Mouse (Mus musculus) Patski (cell line): Measurements from ENCODE around the gene Lamtor3. TPM values are rescaled to one million over a fixed set of nuclear protein-coding genes. Genes with fewer than 3 reads are reported as not detected.

ENCODE experiments used
- ATAC-seq: fragments of 100-300 bp; one replicate; pipeline ENCODE4 v1.8.0; 2021
- CTCF ChIA-PET: fragments of 350-600 bp; sonication (Branson Sonifier 250); formaldehyde crosslinking; loops from one replicate; lab custom pipeline; 2022; ENCODE audit warnings: inconsistent platforms; lab: Charles Lee
- POLR2A ChIA-PET: fragments of 350-600 bp; sonication (Branson Sonifier 250); formaldehyde crosslinking; loops from one replicate; lab custom pipeline; 2022; ENCODE audit warnings: antibody characterized with exemption, inconsistent platforms; lab: Charles Lee
- DNase-seq: peaks from one replicate; pipeline ENCODE4 v3.0.0-alpha.2; 2011; ENCODE audit warnings: low read depth, low spot score
- H3K27me3 ChIP-seq: fragments of 371-371 bp; one replicate; pipeline ENCODE4 v1.5.1; 2021
- CTCF ChIP-seq: fragments of 100-300 bp; IDR thresholded peaks from one replicate; pipeline ENCODE4 v1.5.1; 2021
- in situ Hi-C: fragments of 300-500 bp; cut with MboI; formaldehyde crosslinking; loops from 3 replicates; pipeline ENCODE4 v1.11.1; 2018; ENCODE audit warnings: low pct_unique_long_range_greater_than_20kb, mixed read lengths
- polyA plus RNA-seq: library from polyadenylated mRNA; unstranded; gene quantifications from one replicate; pipeline ENCODE4 v1.2.3, GENCODE M21; 2021

The Lamtor3 gene
- polyA plus RNA-seq, 1 experiment from 2014 or later = 110 TPM

- no peak for TF ChIP-seq CTCF
- ATAC-seq (no peak), DNase-seq (no peak)
- ChIA-PET POLR2A (no interaction called here), CTCF (interaction anchor here (1.2 to 1.8 kb wide), 4 partner anchors 23 to 218 kb away, joined by 3 to 7 read pairs (median 4); partner anchors contain the start of gene Mttp)
- in situ Hi-C loops = no loop called here
- H3K27me3 ChIP-seq = no peaks in the 10 kb centered on the region
Measured at GRCm38 (mm10) chr3:137927010-137927409, 8.7 kb downstream of the Lamtor3 start.

GRCm38 (mm10) chr3:137929940-137930339, 11.6 kb downstream of the Lamtor3 start:
- ChIA-PET POLR2A (no interaction called here), CTCF (interaction anchor here (0.9 to 2.6 kb wide), 5 partner anchors 8 to 215 kb away, joined by 3 to 8 read pairs (median 3); partner anchors contain the start of gene Mttp)
- ATAC-seq (no peak), DNase-seq (no peak)
- in situ Hi-C loops = no loop called here
- TF ChIP-seq CTCF = no peak
- H3K27me3 ChIP-seq = no peaks in the 10 kb centered on the region

- ATAC-seq (no peak), DNase-seq (no peak)
- in situ Hi-C loops = no loop called here
- CTCF ChIA-PET = interaction anchor here (1.6 to 1.9 kb wide), 2 partner anchors 11 to 212 kb away, joined by 3 to 5 read pairs; partner anchors contain the start of gene Mttp
- H3K27me3 ChIP-seq = no peaks in the 10 kb centered on the region
- POLR2A ChIA-PET = interaction anchor here (1.0 kb wide), 1 partner anchor 12 kb away, joined by 3 read pairs; no protein-coding TSS in a partner anchor
- TF ChIP-seq CTCF = no peak
Measured at GRCm38 (mm10) chr3:137932748-137933147, 14.4 kb downstream of the Lamtor3 start.

GRCm38 (mm10) chr3:137933986-137934385, 15.7 kb downstream of the Lamtor3 start:
- DNase-seq = no peak
- POLR2A ChIA-PET = no interaction called here
- no peak for ATAC-seq
- no peaks in the 10 kb centered on the region for H3K27me3 ChIP-seq
- no peak for TF ChIP-seq CTCF
- CTCF ChIA-PET = interaction anchor here (1.0 to 1.9 kb wide), 4 partner anchors 9 to 211 kb away, joined by 3 to 5 read pairs (median 4); partner anchors contain the start of gene Mttp
- in situ Hi-C loops = no loop called here

GRCm38 (mm10) chr3:137935570-137936525, 17.5 kb downstream of the Lamtor3 start:
- H3K27me3 ChIP-seq = no peaks in the 10 kb centered on the region
- no peak for ATAC-seq
- ChIA-PET CTCF (interaction anchor here (1.2 to 2.5 kb wide), 3 partner anchors 11 to 14 kb away, joined by 3 to 7 read pairs (median 7); no protein-coding TSS in a partner anchor), POLR2A (interaction anchor here (0.9 kb wide), 1 partner anchor 18 kb away, joined by 3 read pairs; no protein-coding TSS in a partner anchor)
- no peak for TF ChIP-seq CTCF
- no peak for DNase-seq
- in situ Hi-C loops = no loop called here

- H3K27me3 ChIP-seq = no peaks in the 10 kb centered on the region
- TF ChIP-seq CTCF = no peak
- in situ Hi-C loops = no loop called here
- ATAC-seq = no peak
- POLR2A ChIA-PET = interaction anchor here (0.6 kb wide), 1 partner anchor 512 kb away, joined by 3 read pairs; no protein-coding TSS in a partner anchor
- no peak for DNase-seq
- CTCF ChIA-PET = interaction anchor here (1.2 to 2.5 kb wide), 4 partner anchors 10 to 22 kb away, joined by 3 to 7 read pairs (median 5); no protein-coding TSS in a partner anchor
Measured at GRCm38 (mm10) chr3:137936541-137936940, 18.2 kb downstream of the Lamtor3 start.

GRCm38 (mm10) chr3:137938608-137939007, 20.3 kb downstream of the Lamtor3 start:
- ChIA-PET POLR2A (no interaction called here), CTCF (interaction anchor here (1.2 kb wide), 1 partner anchor 9 kb away, joined by 3 read pairs; no protein-coding TSS in a partner anchor)
- in situ Hi-C loops = no loop called here
- peak; percentile 65 for TF ChIP-seq CTCF
- DNase-seq (no peak), ATAC-seq (no peak)
- H3K27me3 ChIP-seq = no peaks in the 10 kb centered on the region

GRCm38 (mm10) chr3:137940757-137941156, 22.5 kb downstream of the Lamtor3 start:
- ChIA-PET POLR2A (no interaction called here), CTCF (no interaction called here)
- TF ChIP-seq CTCF = no peak
- ATAC-seq (no peak), DNase-seq (no peak)
- no peaks in the 10 kb centered on the region for H3K27me3 ChIP-seq
- in situ Hi-C loops = no loop called here

GRCm38 (mm10) chr3:137941555-137941954, 23.2 kb downstream of the Lamtor3 start:
- DNase-seq (no peak), ATAC-seq (no peak)
- no peak for TF ChIP-seq CTCF
- in situ Hi-C loops = no loop called here
- no peaks in the 10 kb centered on the region for H3K27me3 ChIP-seq
- POLR2A ChIA-PET = no interaction called here
- CTCF ChIA-PET = no interaction called here

GRCm38 (mm10) chr3:137942098-137942622, 23.9 kb downstream of the Lamtor3 start:
- CTCF ChIA-PET = interaction anchor here (1.0 kb wide), 1 partner anchor 38 kb away, joined by 3 read pairs; no protein-coding TSS in a partner anchor
- POLR2A ChIA-PET = no interaction called here
- ATAC-seq (no peak), DNase-seq (no peak)
- in situ Hi-C loops = no loop called here
- no peaks in the 10 kb centered on the region for H3K27me3 ChIP-seq
- TF ChIP-seq CTCF = no peak
